ENCODE assay signal across 9 mouse cellular contexts in the genomic region with DNA sequence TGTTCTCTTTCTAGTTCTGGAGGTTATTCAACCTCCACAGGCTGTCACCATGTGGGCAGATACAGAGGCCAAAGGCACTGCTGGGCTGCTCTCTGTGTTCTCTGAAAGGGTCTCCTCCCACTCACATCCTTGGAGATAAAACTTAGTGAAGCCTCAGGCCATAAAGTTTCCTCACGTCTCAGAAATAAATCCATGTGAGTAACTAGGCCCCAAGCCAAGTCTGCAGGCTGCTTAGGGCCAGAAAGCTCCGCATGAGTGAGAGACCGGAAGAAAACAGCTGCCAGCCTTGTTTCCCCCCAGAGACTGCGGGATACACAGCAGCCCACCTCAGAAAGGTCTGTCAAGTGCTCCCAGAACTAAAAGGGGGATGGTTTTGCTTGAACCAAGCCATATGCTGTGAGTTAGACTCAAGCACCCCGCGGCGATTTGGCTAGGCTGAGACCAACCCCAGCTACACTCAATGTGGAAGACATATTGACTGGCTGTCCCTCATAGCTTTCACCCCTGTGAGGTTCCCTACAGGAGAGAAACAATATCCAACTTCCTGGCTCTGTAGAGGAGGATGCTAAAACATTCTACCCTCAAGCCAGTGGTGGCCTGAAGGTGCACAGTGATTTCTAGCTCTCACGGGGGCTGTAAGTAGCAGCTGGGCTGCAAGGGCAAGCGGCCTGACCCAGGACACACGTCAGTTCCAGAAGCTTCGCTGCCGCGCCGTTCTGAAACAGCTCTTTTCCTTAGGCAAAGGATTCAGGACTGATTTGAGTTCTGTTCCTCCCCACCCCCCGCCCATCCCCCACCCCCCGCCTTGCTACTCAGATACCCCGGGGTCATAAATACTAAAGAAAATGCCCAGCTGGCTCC. TPM values are rescaled to one million over a fixed set of nuclear protein-coding genes. Genes with fewer than 3 reads are reported as not detected.
DNase-seq lines count a peak whose midpoint lies in the region; ATAC-seq and TF ChIP-seq lines count a peak whose summit lies in the region.
"Had no signal": no experiment of that assay in that cellular context is flagged by ENCODE, and none has a peak within 500 bp of the region (broad histone marks: within the 10 kb centered on the region; RNA-seq: fewer than 3 reads in every experiment).

No protein-coding gene starts in this region.

- no peak overlapping the region for H3K4me3 ChIP-seq in heart, embryonic 15.5 days
- H3K4me3 ChIP-seq in limb, embryonic 10.5 days, result no peak overlapping the region
- H3K4me3 ChIP-seq in testis, adult 2 months (ENCODE audit: control insufficient read depth, low read depth, low read length), result no peak overlapping the region; the same call in none of the 2 replicates

- no peaks in the 10 kb centered on the region for H3K9me3 ChIP-seq in heart, embryonic 15.5 days (replicated peaks)
- H3K9me3 ChIP-seq in limb, embryonic 10.5 days (replicated peaks), result no peaks in the 10 kb centered on the region

- ATAC-seq in heart, embryonic 15.5 days (replicated peaks; ENCODE audit: insufficient number of reproducible peaks, insufficient read depth, low FRiP score, low read depth), result peak; percentile 70

- no peak overlapping the region for H3K9ac ChIP-seq in heart, embryonic 15.5 days

- intact Hi-C loops in left cerebral cortex, postnatal 14 days (cut with DNase I), result no loop called here

- peak; percentile 32 to 48 for DNase-seq in left cerebral cortex, postnatal 14 days (ENCODE audit: low spot score in 2 of 2)
- no peak for DNase-seq in left cerebral cortex, adult 11 months (ENCODE audit: low spot score)
- DNase-seq in cerebellum, adult 11-12 months, result peak; percentile 30
- DNase-seq in limb, embryonic 10.5 days (ENCODE audit: low spot score), result no peak
- no peak for DNase-seq in layer of hippocampus, adult 18-20 months (ENCODE audit: low spot score in 2 of 2)
- no peak for DNase-seq in c-Kit-positive CD71-positive TER-119-positive erythroid progenitor cells, embryonic 14.5 days (ENCODE audit: low spot score)

- no peak for TF ChIP-seq POLR2A in testis, adult 2 months (IDR thresholded peaks at IDR 0.05; ENCODE audit: control insufficient read depth, low read depth, low read length)

- H3K27me3 ChIP-seq in heart, embryonic 15.5 days, result no peaks in the 10 kb centered on the region
- H3K27me3 ChIP-seq in limb, embryonic 10.5 days (ENCODE audit: low read depth, poor library complexity, severe bottlenecking), result no peaks in the 10 kb centered on the region
- H3K27me3 ChIP-seq in testis, adult 2 months (ENCODE audit: control insufficient read depth, insufficient read depth, low read length), result no peaks in the 10 kb centered on the region

- H3K36me3 ChIP-seq in heart, embryonic 15.5 days, result no peaks in the 10 kb centered on the region
- H3K36me3 ChIP-seq in limb, embryonic 10.5 days, result no peaks in the 10 kb centered on the region
- no peaks in the 10 kb centered on the region for H3K36me3 ChIP-seq in testis, adult 2 months (ENCODE audit: control insufficient read depth, insufficient read depth, low read length)

- H3K4me2 ChIP-seq in heart, embryonic 15.5 days, result 0 out of 2 replicates have a peak overlapping the region, but pooled peaks have one; percentile 15

- WGBS in heart, embryonic 15.5 days, result 64% methylated on average over 17 of the region's 17 CpGs
- 78% methylated on average over 17 of the region's 17 CpGs for WGBS in limb, embryonic 10.5 days

- TF ChIP-seq CTCF in testis, adult 2 months (IDR thresholded peaks at IDR 0.05; ENCODE audit: control insufficient read depth, insufficient read depth, insufficient replicate concordance, low read depth, low read length), result no peak

- H3K4me1 ChIP-seq in heart, embryonic 15.5 days (replicated peaks), result peaks cover 7% of the 10 kb centered on the region; the same call in 1 of the 2 replicates
- peaks cover 7% of the 10 kb centered on the region; the same call in 1 of the 2 replicates for H3K4me1 ChIP-seq in limb, embryonic 10.5 days
- H3K4me1 ChIP-seq in testis, adult 2 months (ENCODE audit: control insufficient read depth, insufficient read depth, low read length), result peaks cover 6% of the 10 kb centered on the region

- H3K27ac ChIP-seq in heart, embryonic 15.5 days, result peak overlapping the region; percentile 67
- peak overlapping the region; percentile 34; the same call in 1 of the 2 replicates for H3K27ac ChIP-seq in limb, embryonic 10.5 days
- H3K27ac ChIP-seq in testis, adult 2 months (ENCODE audit: control insufficient read depth, insufficient read depth, low read depth, low read length), result peak overlapping the region; percentile 79

RNA-seq across cellular contexts. Expression of a gene that starts 43.9 kb away (rescaled TPM):
- 100 to 1,000 TPM; 140 to 149 TPM for total RNA-seq in left cerebral cortex, postnatal 14 days (2021)
- polyA plus RNA-seq in heart, embryonic 15.5 days (2015; fragmentation: Nextera tagmentation; extraction: Ambion mirVana), result 27.9 and 39.1 TPM in 2 replicates
- 62.2 and 71.8 TPM in 2 replicates for polyA plus RNA-seq in limb, embryonic 10.5 days (2016; fragmentation: Nextera tagmentation; extraction: Ambion mirVana)
- 7.5 and 10.7 TPM in 2 replicates for polyA plus RNA-seq in testis, adult 2 months (2012; rRNA removed)
- total RNA-seq in layer of hippocampus, adult 18-20 months (2021), result 100 to 1,000 TPM; 116 TPM

RNA-seq across cellular contexts. Expression of a gene that starts 53.6 kb away (rescaled TPM):
- 10 to 100 TPM; 31.0 to 35.7 TPM for total RNA-seq in left cerebral cortex, postnatal 14 days (2021)
- polyA plus RNA-seq in heart, embryonic 15.5 days (2015; fragmentation: Nextera tagmentation; extraction: Ambion mirVana), result 82.2 and 93.0 TPM in 2 replicates
- 1.2 and 1.8 TPM in 2 replicates for polyA plus RNA-seq in limb, embryonic 10.5 days (2016; fragmentation: Nextera tagmentation; extraction: Ambion mirVana)
- 1.5 and 1.8 TPM in 2 replicates for polyA plus RNA-seq in testis, adult 2 months (2012; rRNA removed)
- 10 to 100 TPM; 69.3 to 71.9 TPM for total RNA-seq in layer of hippocampus, adult 18-20 months (2021)
- total RNA-seq: neutrophil, adult 5-6 weeks had no signal

Comparison
In these comparisons a context has a peak if more than half of its experiments do, and no peak if none do; other contexts are left out.
1. DNase-seq: peak in left cerebral cortex, postnatal 14 days (2 of 2) and cerebellum, adult 11-12 months (single experiment); none in left cerebral cortex, adult 11 months (single experiment), limb, embryonic 10.5 days (single experiment), layer of hippocampus, adult 18-20 months (0 of 2) and c-Kit-positive CD71-positive TER-119-positive erythroid progenitor cells, embryonic 14.5 days (single experiment).
2. RNA of a gene that starts 53.6 kb away (polyA plus RNA-seq): 82.2 to 93.0 TPM in heart, embryonic 15.5 days; 1.2 to 1.8 TPM in limb, embryonic 10.5 days and 1.5 to 1.8 TPM in testis, adult 2 months; every median in the first group is over 10 times any median in the second.
3. Peak in every context shown above with its lines, with median percentiles within 50 percentile points of each other: H3K27ac ChIP-seq.